8 mouse cellular contexts compared by ENCODE assay signal in genomic region chr3:90465686-90466310, GRCm38 (mm10). TPM values are rescaled to one million over a fixed set of nuclear protein-coding genes. Genes with fewer than 3 reads are reported as not detected.
DNase-seq lines count a peak whose midpoint lies in the region; ATAC-seq and TF ChIP-seq lines count a peak whose summit lies in the region.

Gene Npr1 (minus strand): TSS chr3:90465866.

- H3K27me3 ChIP-seq in testis, adult 2 months (ENCODE audit: control insufficient read depth, insufficient read depth, low read length), result peaks cover 3% of the 10 kb centered on the region; the same call in 1 of the 2 replicates
- peaks cover 56% of the 10 kb centered on the region for H3K27me3 ChIP-seq in embryonic facial prominence, embryonic 13.5 days
- peaks cover 20% of the 10 kb centered on the region for H3K27me3 ChIP-seq in heart, embryonic 14.5 days (ENCODE audit: control insufficient read depth, insufficient read depth, low read length)
- H3K27me3 ChIP-seq in kidney, embryonic 15.5 days, result peaks cover 38% of the 10 kb centered on the region

- H3K9me3 ChIP-seq in embryonic facial prominence, embryonic 13.5 days, result no peaks in the 10 kb centered on the region
- H3K9me3 ChIP-seq in heart, embryonic 14.5 days (ENCODE audit: control insufficient read depth, low read length), result no peaks in the 10 kb centered on the region
- H3K9me3 ChIP-seq in kidney, embryonic 15.5 days (replicated peaks), result no peaks in the 10 kb centered on the region

- WGBS in embryonic facial prominence, embryonic 13.5 days, result 1% methylated on average over 28 of the region's 49 CpGs
- WGBS in heart, embryonic 14.5 days, result under 1% methylated on average over 27 of the region's 49 CpGs
- WGBS in kidney, embryonic 15.5 days, result under 1% methylated on average over 46 of the region's 49 CpGs

- peak within 1 kb of the TSS; percentile 74 for H3K4me3 ChIP-seq in testis, adult 2 months (ENCODE audit: control insufficient read depth, low read depth, low read length)
- H3K4me3 ChIP-seq in embryonic facial prominence, embryonic 13.5 days, result peak within 1 kb of the TSS; percentile 57
- peak within 1 kb of the TSS; percentile 58 to 60 for H3K4me3 ChIP-seq in heart, embryonic 14.5 days (ENCODE audit: control insufficient read depth in 1 of 2, insufficient read depth in 1 of 2, low read depth in 1 of 2, low read length in 2 of 2)
- peak within 1 kb of the TSS; percentile 55 for H3K4me3 ChIP-seq in kidney, embryonic 15.5 days (replicated peaks)

- no peaks in the 10 kb centered on the region for H3K36me3 ChIP-seq in testis, adult 2 months (ENCODE audit: control insufficient read depth, insufficient read depth, low read length)
- no peaks in the 10 kb centered on the region for H3K36me3 ChIP-seq in embryonic facial prominence, embryonic 13.5 days
- no peaks in the 10 kb centered on the region for H3K36me3 ChIP-seq in heart, embryonic 14.5 days (ENCODE audit: control insufficient read depth, insufficient read depth, low read length)
- H3K36me3 ChIP-seq in kidney, embryonic 15.5 days, result no peaks in the 10 kb centered on the region

- no peak for TF ChIP-seq CTCF in testis, adult 2 months (IDR thresholded peaks at IDR 0.05; ENCODE audit: control insufficient read depth, insufficient read depth, insufficient replicate concordance, low read depth, low read length)

- peak; percentile 57 for TF ChIP-seq POLR2A in testis, adult 2 months (IDR thresholded peaks at IDR 0.05; ENCODE audit: control insufficient read depth, low read depth, low read length)

- no peak for ATAC-seq in embryonic facial prominence, embryonic 13.5 days (ENCODE audit: insufficient number of reproducible peaks, insufficient read depth, low FRiP score, low TSS enrichment, low read depth)
- peak; percentile 23; the same call in 1 of the 2 replicates for ATAC-seq in heart, embryonic 14.5 days (ENCODE audit: insufficient number of reproducible peaks, insufficient read depth, low FRiP score, low read depth)
- peak; percentile 50 for ATAC-seq in kidney, embryonic 15.5 days (replicated peaks; ENCODE audit: low FRiP score)

- peak within 1 kb of the TSS; percentile 80 for H3K27ac ChIP-seq in testis, adult 2 months (ENCODE audit: control insufficient read depth, insufficient read depth, low read depth, low read length)
- H3K27ac ChIP-seq in embryonic facial prominence, embryonic 13.5 days, result no peak within 1 kb of the TSS
- H3K27ac ChIP-seq in heart, embryonic 14.5 days (replicated peaks in 1 of 2; ENCODE audit: control insufficient read depth in 1 of 2, insufficient read depth in 1 of 2, low read depth in 2 of 2, low read length in 2 of 2), result 0 out of 4 replicates have a peak within 1 kb of the TSS, but pooled peaks of 1 of the 2 experiments have one; percentile 19
- H3K27ac ChIP-seq in kidney, embryonic 15.5 days, result peak within 1 kb of the TSS; percentile 67

- H3K9ac ChIP-seq in embryonic facial prominence, embryonic 13.5 days, result peak within 1 kb of the TSS; percentile 70
- H3K9ac ChIP-seq in heart, embryonic 14.5 days (ENCODE audit: low read length), result peak within 1 kb of the TSS; percentile 73
- H3K9ac ChIP-seq in kidney, embryonic 15.5 days, result peak within 1 kb of the TSS; percentile 47

- DNase-seq in testis, postnatal 10 days (ENCODE audit: low spot score), result no peak
- peak; percentile 81 for DNase-seq in lung, postnatal 10 days
- DNase-seq in retina, embryonic 14.5 days (ENCODE audit: low spot score), result peak; percentile 47
- no peak for DNase-seq in right cerebral cortex, postnatal 36 days (ENCODE audit: low spot score in 2 of 2)

- H3K4me1 ChIP-seq in testis, adult 2 months (ENCODE audit: control insufficient read depth, insufficient read depth, low read length), result peaks cover 10% of the 10 kb centered on the region
- H3K4me1 ChIP-seq in embryonic facial prominence, embryonic 13.5 days, result peaks cover 17% of the 10 kb centered on the region
- H3K4me1 ChIP-seq in heart, embryonic 14.5 days (ENCODE audit: control insufficient read depth in 2 of 2, insufficient read depth in 2 of 2, low read length in 2 of 2), result peaks cover 4 to 11% of the 10 kb centered on the region in 2 experiments; a peak in 2 of 4 replicates
- peaks cover 21% of the 10 kb centered on the region for H3K4me1 ChIP-seq in kidney, embryonic 15.5 days

- peak within 1 kb of the TSS; percentile 97 for H3K4me2 ChIP-seq in embryonic facial prominence, embryonic 13.5 days
- H3K4me2 ChIP-seq in heart, embryonic 14.5 days (ENCODE audit: low read length), result peak within 1 kb of the TSS; percentile 93
- H3K4me2 ChIP-seq in kidney, embryonic 15.5 days, result peak within 1 kb of the TSS; percentile 96

RNA-seq across cellular contexts. Expression of gene Npr1, which starts in this region (rescaled TPM):
- 54.5 and 64.8 TPM in 2 replicates for polyA plus RNA-seq in testis, adult 2 months (2012; rRNA removed)
- 2.8 and 5.0 TPM in 2 replicates for polyA plus RNA-seq in embryonic facial prominence, embryonic 13.5 days (2015; fragmentation: Nextera tagmentation; extraction: Ambion mirVana)
- polyA plus RNA-seq in heart, embryonic 14.5 days (2014; fragmentation: Nextera tagmentation; extraction: Ambion mirVana), result 11.6 and 11.8 TPM in 2 replicates
- polyA plus RNA-seq in kidney, embryonic 15.5 days (2015; fragmentation: Nextera tagmentation; extraction: Ambion mirVana), result 13.6 and 16.2 TPM in 2 replicates

Comparison
In these comparisons a context has a peak if more than half of its experiments do, and no peak if none do; other contexts are left out.
1. DNase-seq: peak in lung, postnatal 10 days (single experiment) and retina, embryonic 14.5 days (single experiment); none in testis, postnatal 10 days (single experiment) and right cerebral cortex, postnatal 36 days (0 of 2).
2. Peak in every context shown above with its lines, with median percentiles within 50 percentile points of each other: H3K4me3 ChIP-seq, H3K4me2 ChIP-seq and H3K9ac ChIP-seq.